Mouse (Mus musculus): ENCODE measurements around the gene Bach2.

The Bach2 gene

DNA sequence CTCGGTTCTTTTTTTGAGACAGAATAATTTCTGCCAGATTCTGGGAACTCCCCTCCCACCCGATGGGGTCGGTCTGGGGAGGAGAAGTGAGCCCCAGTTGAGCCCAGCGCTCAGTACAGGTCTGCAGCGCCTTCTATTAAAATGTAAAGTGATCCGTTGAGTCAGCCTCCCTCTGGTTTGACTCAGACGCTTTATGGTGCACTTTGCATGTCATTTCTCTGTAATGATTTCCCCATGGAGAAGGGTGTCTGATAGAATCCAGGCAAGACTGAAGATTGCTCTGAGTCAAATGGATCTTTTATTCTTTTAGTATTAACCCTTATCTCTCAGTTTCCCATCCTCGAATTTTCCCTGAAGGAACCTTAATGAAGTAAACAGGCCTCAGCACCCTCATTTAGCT is 244.3 kb downstream of the Bach2 start:
- peak; percentile 21 for DNase-seq (ENCODE audit: low read depth)

DNA sequence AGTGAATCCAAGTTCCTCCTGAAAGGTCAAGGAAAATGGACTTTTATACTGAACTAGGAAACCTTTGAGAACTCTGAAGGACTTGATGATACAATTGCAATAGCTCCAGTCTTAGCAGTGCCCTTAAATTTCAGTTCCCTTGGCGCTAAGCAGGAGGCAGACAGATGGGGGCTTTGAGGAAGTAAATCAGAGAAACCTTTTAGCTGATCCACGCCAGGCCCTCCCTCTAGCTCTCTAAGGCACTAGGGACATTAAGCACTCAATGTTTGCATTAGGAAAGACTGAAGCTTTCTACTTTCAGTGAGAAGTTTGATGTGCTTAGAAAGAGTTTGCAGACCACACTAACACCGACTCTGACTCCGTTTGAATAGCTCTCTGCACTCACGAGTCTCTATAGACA is 247.2 kb downstream of the Bach2 start:
- DNase-seq (ENCODE audit: low read depth): no peak

DNA sequence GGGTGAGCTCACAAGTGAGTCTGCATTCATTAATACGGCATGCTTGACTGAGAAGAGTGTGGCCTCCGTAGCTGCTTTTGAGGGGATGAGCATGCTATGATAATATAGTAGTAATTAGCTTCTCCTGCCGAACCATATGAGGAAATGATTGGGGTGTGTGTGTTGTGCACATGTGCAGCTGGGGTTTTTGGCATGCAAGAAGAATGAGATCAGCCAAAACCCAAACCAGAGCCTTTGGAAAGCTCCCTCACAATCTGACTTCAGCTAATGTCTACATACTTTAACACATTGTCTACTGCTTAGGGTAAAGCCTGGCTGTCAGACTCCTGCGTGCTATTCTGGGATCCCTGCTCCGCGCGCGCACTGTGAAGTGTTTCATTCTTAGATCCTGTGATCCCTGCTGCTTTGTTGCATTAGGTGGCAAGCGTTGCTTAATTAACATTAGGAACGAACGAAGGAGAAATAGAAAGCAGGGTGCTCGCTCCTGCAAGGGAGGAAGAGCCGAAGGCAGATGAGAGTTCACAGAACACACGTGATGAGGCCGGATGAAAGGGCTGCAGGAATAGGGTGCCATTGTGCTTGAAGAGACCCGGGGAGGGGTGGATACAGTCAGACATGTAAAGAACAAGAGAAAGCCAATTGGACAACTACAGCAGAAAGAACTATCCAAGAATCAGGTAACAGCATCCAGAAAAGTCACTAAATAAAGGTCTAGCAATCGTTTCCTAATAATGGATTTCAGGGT is 248.2 kb downstream of the Bach2 start:
- no peak for DNase-seq (ENCODE audit: low read depth)

DNA sequence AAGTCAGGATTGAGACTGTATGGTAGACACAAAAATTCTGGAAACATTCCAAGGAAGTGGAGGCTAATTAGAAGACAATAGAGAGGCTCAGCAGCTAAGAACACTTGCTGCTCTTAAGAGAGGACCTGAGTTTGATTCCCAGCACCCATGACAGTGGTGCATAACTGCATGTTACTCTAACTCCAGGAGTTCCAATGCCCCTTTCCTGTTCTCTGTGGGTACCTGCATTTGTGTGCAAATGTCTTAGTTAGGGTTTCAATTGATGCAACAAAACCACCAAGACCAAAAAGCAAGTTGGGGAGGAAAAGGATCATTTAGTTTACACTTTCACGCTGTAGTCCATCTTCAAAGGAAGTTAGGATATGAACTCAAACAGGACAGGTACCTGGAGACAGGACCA is 250.6 kb downstream of the Bach2 start:
- DNase-seq (ENCODE audit: low read depth): no peak

DNA sequence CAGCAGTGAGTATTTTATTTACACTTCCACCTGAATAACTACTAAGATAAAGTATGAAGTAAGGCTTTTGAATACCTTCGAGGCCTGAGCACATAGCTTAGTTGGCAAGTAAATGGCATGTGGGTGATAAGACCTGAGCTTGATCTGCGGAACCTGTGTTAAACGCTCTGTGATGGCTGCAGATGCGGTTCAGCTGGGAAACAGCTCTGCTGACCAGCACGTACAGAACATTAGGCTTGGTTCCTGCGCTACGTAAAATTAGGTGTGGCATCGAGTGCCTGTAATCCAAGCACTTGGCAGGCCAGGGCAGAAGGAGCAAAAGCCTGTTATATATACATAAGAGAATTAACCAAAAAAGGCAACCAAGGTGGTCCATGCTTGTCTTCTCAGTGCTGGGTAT is 252.6 kb downstream of the Bach2 start:
- DNase-seq (ENCODE audit: low read depth): no peak

DNA sequence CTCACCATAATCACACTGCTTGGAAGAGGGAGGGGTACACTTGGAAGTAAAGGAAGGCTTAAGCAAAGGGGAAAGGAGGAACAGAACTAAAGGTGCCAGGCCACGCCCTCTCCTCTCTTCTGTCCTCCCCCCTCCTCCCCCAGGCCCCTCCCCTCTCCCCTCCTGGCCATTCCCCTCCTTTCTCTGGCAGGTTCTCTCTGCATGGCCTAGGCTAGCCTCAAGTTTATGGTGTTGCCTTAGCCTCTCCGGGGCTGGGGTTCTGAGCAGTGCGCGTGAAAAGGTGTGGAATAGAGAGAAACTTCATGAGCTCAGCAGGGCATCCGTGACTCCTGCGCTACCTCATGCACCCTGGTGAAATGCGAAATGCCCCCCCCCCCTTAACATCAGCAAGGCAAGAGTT is 254.2 kb downstream of the Bach2 start:
- DNase-seq (ENCODE audit: low read depth): no peak

DNA sequence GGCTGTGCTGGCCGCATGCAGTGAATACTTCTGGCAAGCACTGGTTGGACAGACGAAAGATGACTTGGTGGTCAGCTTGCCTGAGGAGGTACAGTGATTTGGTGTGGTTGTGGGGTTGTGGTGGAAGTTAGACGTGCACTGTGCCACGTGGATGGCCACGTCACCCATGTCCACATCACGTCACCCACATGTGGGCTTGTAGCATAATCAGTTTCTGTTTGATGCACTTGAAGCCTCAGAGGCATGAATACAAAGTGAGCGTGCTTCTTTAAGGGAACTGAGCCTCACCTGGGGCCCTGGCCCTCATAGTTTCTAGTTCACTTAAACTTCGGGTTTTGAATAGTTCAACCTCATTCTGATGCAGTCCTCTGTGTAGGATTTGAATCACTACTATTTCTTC is 263.2 kb downstream of the Bach2 start:
- DNase-seq (ENCODE audit: low read depth): peak; percentile 10

DNA sequence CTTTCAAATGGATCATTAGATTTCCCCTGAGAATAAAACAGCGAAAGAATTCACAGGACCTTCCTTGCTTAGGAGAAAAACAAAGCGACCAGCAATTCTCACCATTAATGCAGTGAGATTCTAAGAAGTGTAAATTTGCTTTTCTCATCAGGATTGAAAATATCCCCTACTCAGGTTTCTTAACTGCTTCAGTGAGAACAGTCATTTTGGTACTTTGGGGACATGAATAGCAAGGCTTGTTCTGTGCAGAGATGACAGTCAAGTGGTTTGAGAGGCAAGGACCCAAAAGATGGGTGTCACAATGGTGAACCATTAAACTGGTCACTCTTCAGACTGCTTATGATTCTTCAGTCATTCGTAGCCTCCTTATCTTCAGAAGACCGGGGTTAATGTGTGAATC is 263.6 kb downstream of the Bach2 start:
- no peak for DNase-seq (ENCODE audit: low read depth)

DNA sequence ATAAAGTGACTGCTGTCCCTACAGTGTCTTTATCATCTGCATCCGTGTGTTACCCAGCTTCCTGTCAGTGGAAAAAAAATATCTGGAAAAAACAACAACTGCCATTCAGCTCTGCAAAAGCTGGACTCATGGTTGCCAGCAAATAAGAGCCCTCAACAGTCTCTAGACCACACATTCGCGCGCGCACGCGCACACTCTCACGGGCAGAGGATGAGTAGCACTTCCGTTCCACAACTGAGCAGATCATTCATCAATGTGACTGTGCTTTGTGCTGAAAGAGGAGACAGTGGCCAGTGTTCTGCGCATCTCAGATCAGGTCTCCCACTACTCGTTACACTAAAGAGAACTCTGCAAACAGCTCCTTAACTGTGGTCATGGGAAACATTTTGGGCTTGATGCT is 265.6 kb downstream of the Bach2 start:
- DNase-seq (ENCODE audit: low read depth): no peak

DNA sequence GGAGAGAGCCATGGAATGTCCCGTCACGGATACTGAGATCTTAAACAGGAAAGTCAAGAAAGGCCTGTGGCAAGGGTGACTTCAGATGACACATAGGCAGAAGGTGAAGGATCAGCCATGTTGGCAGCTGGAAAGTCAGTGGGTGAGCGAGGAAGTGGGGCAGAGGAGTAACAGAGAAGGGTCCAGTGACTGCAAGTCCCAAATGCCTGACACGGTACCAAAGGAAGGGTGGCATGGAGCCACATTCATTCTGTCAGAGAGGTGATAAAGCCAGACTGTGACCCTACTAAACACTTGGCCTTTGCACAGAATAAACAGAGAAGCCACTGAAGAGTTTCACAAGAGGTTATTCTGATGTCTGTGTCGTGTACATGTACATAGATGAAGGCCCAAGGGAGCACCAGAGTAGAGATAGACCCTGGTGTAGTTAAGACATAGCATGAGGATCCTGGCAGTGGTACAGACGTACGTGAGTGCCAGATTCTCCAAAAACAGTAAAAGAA is 267.8 kb downstream of the Bach2 start:
- no peak for DNase-seq (ENCODE audit: low read depth)

DNA sequence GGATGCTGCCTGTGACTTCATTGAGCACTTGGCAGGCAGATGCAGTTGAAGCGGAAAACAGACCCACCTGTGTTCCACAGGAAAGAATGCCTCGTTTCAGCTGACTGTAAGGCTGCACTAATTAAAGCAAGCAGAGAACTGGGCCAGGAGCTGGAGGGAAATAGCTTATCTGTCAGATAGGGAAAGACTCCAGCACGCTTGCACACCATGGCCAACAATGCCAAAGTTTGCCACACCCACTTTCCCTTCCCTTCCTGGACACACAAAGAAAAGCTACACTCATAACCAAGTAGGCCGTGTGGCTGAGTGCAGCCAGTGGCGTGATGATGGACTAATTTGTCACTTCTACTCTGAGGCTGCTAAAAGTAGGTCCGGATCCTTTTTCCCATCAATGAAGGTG is 268.4 kb downstream of the Bach2 start:
- no peak for DNase-seq (ENCODE audit: low read depth)

DNA sequence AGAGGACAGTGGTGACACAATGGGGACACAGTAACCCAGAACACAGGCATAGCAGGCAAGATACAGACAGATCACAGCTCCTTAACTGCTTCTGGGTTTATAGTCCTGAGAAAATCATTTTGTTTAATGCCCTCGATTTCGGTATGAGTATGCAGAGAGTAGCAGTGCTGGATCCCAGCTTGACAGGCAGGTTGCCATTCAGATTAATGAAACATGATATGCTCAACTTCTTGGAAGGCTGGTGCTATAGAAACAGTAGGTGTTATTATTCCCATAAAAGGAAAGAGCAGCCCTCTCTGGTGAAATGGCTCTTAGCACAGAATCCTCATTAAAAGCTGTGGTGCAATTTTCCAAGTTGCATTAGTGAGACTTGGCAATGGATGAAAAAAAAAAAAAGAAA is 270.0 kb downstream of the Bach2 start:
- DNase-seq (ENCODE audit: low read depth): no peak

DNA sequence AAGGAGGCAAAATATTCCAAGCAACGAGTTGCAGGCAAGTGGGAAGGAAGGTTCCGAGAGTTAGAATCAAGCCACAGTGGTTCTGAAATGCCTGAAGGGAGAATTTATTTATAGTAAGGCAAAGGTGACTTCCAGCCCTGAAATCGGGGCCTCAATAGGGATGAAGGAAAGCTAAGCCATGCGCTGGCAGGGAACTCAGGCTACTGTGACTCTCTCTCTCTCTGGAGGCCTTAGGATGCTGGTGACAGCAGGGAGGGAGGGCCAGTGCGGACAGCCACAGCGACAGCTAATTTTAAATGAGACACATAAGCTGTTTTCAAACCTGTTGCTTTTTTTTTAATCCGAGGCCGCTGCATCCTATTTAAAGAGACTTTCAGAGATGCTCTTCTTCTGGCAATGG is 270.4 kb downstream of the Bach2 start:
- DNase-seq (ENCODE audit: low read depth): no peak

DNA sequence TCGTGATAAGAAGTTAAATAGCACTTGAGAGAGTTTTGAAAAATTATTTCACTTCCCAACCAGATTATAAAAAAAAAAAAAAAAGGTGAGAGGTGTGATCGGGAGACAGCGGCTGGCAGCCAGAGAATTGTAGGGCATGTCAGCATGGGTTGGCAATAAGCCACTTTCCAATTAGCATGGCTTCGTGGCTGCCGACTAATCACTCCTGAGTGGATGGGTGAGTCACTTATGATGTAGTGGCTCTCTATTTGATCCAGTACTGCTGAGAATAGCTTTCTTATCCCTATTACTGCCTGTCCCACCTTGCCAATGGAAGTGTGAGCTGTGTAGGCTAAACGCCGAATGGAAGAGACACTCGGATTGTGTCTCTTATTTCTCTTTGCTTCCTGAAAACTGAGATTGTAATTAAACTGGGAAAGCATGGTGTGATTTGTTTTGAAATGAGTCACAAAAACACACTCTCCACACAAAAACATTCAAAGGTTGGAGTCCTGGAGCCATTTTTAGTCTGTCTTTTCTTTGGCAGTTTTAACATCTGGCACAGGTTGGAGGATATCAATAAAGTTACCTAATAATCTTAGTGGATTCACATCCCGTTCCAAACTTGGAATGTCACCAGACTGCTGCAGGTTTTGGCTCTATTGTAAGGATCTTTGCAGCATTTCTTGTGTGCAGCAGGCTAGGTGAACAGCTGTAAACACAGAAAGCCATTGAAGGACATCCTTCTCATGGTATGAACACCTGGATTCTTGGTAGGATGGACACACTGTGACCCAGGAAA is 271.4 kb downstream of the Bach2 start:
- no peak for DNase-seq (ENCODE audit: low read depth)

DNA sequence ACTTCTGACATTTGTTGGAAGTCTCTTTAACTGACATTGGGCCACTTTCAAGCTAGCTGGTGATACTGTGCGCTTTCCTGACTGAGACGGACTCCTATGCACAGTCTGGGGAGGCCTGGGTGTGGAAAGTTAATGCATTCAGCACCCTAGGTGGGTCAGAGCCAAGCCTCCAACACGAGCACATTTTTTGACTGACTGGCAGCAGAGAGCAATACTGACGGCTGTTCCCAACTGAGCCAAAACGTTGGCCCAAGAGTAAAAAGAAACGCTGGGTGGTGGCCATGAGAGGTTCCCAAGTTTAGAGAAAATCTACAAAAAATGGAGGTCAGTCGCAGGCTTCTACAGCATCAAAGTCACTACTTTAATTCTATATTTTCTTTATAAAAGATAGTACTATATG is 272.3 kb downstream of the Bach2 start:
- DNase-seq (ENCODE audit: low read depth): no peak

DNA sequence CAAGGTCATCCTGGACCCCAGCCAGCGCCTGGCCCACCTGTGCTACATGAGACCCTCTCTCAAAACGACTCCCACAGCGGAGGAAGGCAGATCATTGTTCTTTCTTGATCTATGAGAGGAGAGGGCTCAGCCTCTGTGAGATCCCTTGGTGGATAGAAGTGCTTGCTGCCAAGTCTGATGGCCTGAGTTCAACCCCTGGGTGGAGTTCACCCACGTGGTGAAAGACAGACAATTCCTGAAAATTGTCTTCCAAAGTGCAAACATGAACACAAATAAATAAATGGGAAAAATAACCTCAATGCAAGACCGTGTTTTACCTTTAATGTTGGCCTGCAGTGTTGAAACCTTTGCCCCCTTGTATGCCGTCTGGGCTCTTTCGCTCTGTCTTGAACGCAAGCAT is 277.5 kb downstream of the Bach2 start:
- DNase-seq (ENCODE audit: low read depth): no peak

DNA sequence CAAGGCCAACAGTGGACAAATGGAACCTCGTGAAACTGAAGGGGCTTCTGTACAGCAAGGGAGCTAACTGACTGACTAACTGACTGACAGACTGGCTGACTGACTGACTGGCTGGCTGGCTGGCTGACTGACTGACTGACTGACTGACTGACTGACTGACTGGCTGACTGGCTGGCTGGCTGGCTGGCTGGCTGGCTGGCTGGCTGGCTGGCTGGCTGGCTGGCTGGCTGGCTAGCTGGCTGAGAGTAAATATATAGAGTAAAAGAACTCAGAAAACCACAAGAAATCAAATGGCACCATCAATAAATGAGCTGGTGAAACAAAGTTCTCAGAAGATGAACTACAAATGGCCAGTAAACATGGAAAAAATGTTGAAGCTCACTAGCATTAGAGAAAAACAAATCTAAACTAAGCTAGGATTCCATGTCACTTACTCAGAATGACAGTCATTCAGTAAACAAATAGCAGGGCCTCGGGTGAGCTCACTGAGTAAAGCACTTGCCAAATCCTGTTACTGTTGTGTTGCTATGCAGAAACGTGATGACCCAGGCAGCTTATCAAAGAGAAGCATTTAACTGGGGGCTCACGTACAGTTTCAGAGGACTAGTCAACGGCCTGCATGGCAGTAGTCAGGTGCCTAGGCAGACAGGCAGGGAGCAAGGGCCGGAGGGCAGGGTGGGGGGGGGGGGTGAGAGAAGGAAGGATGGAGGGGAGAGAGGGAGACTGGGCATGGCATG is 280.4 kb downstream of the Bach2 start:
- DNase-seq (ENCODE audit: low read depth): no peak

DNA sequence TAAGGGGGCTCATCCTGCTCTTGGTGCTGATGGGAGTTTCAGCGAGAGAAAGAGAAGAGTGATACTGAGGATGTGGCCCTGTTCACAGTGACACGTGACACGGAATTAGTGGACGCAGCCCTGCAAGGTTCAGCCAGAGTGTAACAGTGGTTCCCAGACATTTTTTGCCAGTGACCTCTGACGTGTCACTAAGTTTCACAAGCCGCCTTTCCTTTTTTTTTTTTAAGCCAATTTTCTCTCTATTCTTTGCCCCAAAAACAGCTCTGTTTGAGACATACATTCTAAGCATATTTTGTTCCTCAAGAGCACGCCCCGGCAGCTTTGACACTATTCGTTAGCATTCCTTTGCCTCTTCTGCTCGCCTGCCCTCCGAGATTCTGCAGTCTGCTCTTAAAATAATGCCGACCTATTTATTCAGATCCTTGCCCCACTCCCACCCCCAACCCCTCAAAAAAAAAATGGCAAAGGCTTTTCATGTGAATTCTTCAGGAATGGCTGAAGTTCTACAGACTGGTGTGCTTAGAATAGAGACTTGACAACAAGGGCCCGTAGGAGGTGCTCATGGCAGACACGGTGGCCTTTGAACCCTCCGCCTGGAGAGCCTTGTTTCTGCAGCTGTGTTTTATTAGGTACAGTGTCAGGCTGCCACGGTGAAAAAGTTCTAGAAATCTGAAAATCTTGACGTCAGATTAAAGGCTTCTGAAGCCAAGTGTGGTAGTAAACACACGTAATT is 282.2 kb downstream of the Bach2 start:
- DNase-seq (ENCODE audit: low read depth): no peak

DNA sequence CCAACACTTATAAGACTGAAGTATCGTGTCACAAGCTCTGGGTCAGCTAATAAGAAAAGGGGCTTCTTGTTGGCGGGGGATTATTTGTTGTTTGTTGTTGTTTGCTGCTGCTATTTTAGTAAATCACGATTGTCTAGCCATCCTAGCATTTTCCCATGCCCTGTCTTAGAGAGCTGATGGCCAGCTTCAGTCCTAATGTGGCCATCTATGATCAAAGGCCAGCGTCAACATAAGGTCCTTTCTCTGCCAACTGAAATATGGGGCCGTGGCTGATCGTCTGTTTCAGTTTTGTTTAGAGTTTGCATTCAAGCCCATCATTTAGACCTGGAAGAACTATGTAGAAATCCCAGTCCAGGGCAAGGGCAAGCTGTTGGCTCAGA is 282.7 kb downstream of the Bach2 start:
- no peak for DNase-seq (ENCODE audit: low read depth)

DNA sequence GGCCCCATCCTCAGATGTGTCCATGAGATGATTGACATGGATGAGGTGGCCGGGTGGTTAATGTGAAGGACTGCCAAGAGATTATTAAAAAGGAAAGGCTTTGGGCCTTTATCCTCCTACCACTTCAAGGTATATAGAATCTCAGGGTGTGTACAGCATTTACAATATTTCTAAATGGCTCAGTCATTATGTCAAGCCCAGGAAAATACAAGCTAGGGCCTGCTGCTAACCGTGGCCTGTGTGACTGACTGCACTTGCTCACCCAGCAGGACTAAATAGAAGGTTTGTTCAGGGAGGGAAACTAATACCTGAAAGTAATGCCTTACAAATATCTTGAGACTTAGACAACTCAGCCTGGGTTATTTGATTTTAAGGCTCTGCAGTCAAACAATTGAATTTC is 283.4 kb downstream of the Bach2 start:
- no peak for DNase-seq (ENCODE audit: low read depth)

DNA sequence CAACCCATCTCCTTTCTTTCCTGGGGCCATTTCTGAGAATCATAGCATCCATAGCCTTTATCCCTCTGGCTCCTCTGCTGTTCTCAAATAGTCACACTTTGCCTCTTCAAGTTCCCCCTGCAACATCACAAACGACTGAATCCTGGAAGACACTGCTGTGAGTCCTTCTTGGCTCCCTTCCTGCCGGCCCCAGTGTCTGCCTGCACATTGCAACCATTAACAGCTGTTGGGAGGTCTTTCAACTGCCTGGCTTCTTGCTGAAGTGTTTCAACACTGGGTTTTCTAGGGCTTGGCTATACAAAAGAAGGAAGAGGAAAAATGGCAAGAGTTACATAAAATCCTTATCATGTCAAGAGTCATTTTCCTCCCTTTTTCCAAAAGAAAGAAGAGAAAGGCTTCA is 285.7 kb downstream of the Bach2 start:
- DNase-seq (ENCODE audit: low read depth): no peak

DNA sequence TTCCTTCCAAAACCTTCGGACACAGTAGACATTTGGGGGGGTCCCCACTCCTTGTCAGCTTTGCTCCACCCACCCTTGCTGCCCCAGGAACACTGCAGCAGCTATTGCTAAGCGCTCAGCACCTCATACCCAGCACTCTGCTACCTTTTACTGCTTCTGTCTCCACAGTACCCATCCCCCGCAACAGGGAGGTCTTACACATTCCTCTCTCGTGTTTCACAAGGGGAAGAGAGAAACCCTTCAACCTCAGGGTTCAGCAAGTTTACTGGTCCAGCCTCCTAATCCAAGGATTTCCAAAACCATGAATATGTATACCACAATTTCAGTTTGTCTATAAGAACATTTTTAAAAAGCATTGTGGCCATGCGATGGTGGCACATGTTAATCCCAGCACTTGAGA is 286.4 kb downstream of the Bach2 start:
- DNase-seq (ENCODE audit: low read depth): no peak
